Mouse (Mus musculus) Patski (cell line): Measurements from ENCODE around the gene Gm7879. TPM values are rescaled to one million over a fixed set of nuclear protein-coding genes. Genes with fewer than 3 reads are reported as not detected.

ENCODE experiments used
- ATAC-seq: fragments of 100-300 bp; one replicate; pipeline ENCODE4 v1.8.0; 2021
- CTCF ChIA-PET: fragments of 350-600 bp; sonication (Branson Sonifier 250); formaldehyde crosslinking; loops from one replicate; lab custom pipeline; 2022; ENCODE audit warnings: inconsistent platforms; lab: Charles Lee
- POLR2A ChIA-PET: fragments of 350-600 bp; sonication (Branson Sonifier 250); formaldehyde crosslinking; loops from one replicate; lab custom pipeline; 2022; ENCODE audit warnings: antibody characterized with exemption, inconsistent platforms; lab: Charles Lee
- DNase-seq: peaks from one replicate; pipeline ENCODE4 v3.0.0-alpha.2; 2011; ENCODE audit warnings: low read depth, low spot score
- H3K27me3 ChIP-seq: fragments of 371-371 bp; one replicate; pipeline ENCODE4 v1.5.1; 2021
- CTCF ChIP-seq: fragments of 100-300 bp; IDR thresholded peaks from one replicate; pipeline ENCODE4 v1.5.1; 2021
- in situ Hi-C: fragments of 300-500 bp; cut with MboI; formaldehyde crosslinking; loops from 3 replicates; pipeline ENCODE4 v1.11.1; 2018; ENCODE audit warnings: low pct_unique_long_range_greater_than_20kb, mixed read lengths
- polyA plus RNA-seq: library from polyadenylated mRNA; unstranded; gene quantifications from one replicate; pipeline ENCODE4 v1.2.3, GENCODE M21; 2021

Gene Gm7879
- polyA plus RNA-seq, 1 experiment from 2014 or later = 19.7 TPM

- ATAC-seq (no peak), DNase-seq (no peak)
- in situ Hi-C loops = no loop called here
- TF ChIP-seq CTCF = no peak
- POLR2A ChIA-PET = no interaction called here
- no peaks in the 10 kb centered on the region for H3K27me3 ChIP-seq
- CTCF ChIA-PET = interaction anchor here (0.6 to 1.9 kb wide), 2 partner anchors 35 to 486 kb away, joined by 3 to 6 read pairs; no protein-coding TSS in a partner anchor
Observed at GRCm38 (mm10) chr5:43947330-43947977, 34.5 kb downstream of the Gm7879 start.

- ChIA-PET POLR2A (no interaction called here), CTCF (interaction anchor here (0.8 to 2.0 kb wide), 6 partner anchors 15 to 320 kb away, joined by 3 to 13 read pairs (median 5); no protein-coding TSS in a partner anchor)
- ATAC-seq = peak; percentile 57
- no peak for TF ChIP-seq CTCF
- in situ Hi-C loops = no loop called here
- H3K27me3 ChIP-seq = no peaks in the 10 kb centered on the region
- peak; percentile 47 for DNase-seq
Observed at GRCm38 (mm10) chr5:43948111-43948743, 35.3 kb downstream of the Gm7879 start.

GRCm38 (mm10) chr5:43948748-43949275 lies 35.9 kb downstream of the Gm7879 start:
- POLR2A ChIA-PET = interaction anchor here (1.6 kb wide), 1 partner anchor 9 kb away, joined by 4 read pairs; no protein-coding TSS in a partner anchor
- TF ChIP-seq CTCF = no peak
- DNase-seq = peak; percentile 68

GRCm38 (mm10) chr5:43953241-43953640 lies 40.3 kb downstream of the Gm7879 start:
- POLR2A ChIA-PET = interaction anchor here (1.6 kb wide), 1 partner anchor 21 kb away, joined by 3 read pairs; no protein-coding TSS in a partner anchor
- no peaks in the 10 kb centered on the region for H3K27me3 ChIP-seq
- TF ChIP-seq CTCF = no peak
- CTCF ChIA-PET = interaction anchor here (1.1 kb wide), 2 partner anchors 7 to 29 kb away, joined by 3 to 4 read pairs; no protein-coding TSS in a partner anchor
- ATAC-seq (no peak), DNase-seq (peak; percentile 12)
- in situ Hi-C loops = no loop called here

More at GRCm38 (mm10) chr5:43948748-43949275, 35.9 kb downstream of the Gm7879 start:
- peak; percentile 90 for ATAC-seq
- H3K27me3 ChIP-seq = no peaks in the 10 kb centered on the region
- CTCF ChIA-PET = interaction anchor here (0.8 to 2.0 kb wide), 6 partner anchors 15 to 320 kb away, joined by 3 to 13 read pairs (median 5); no protein-coding TSS in a partner anchor
- in situ Hi-C loops = no loop called here

GRCm38 (mm10) chr5:43959884-43960440 lies 47.0 kb downstream of the Gm7879 start:
- CTCF ChIA-PET = interaction anchor here (0.7 to 1.5 kb wide), 2 partner anchors 7 to 23 kb away, joined by 3 to 4 read pairs; no protein-coding TSS in a partner anchor
- in situ Hi-C loops = no loop called here
- DNase-seq (peak; percentile 61), ATAC-seq (peak; percentile 90)
- TF ChIP-seq CTCF = no peak
- POLR2A ChIA-PET = no interaction called here
- H3K27me3 ChIP-seq = no peaks in the 10 kb centered on the region

GRCm38 (mm10) chr5:43961056-43961455 lies 48.1 kb downstream of the Gm7879 start:
- CTCF ChIA-PET = interaction anchor here (1.5 kb wide), 2 partner anchors 8 to 37 kb away, joined by 3 to 4 read pairs; no protein-coding TSS in a partner anchor
- TF ChIP-seq CTCF = no peak
- POLR2A ChIA-PET = no interaction called here
- H3K27me3 ChIP-seq = no peaks in the 10 kb centered on the region
- DNase-seq = no peak
- in situ Hi-C loops = no loop called here
- ATAC-seq = no peak

Other genes with a start within 250 kb of the Gm7879 start
- gene Bst1, start 94.3 kb upstream of the Gm7879 start, polyA plus RNA-seq = 864 TPM
- gene Fbxl5, start 91.5 kb upstream of the Gm7879 start, polyA plus RNA-seq = 91.7 TPM
- 1.6 TPM for gene Cd38, start 44.6 kb upstream of the Gm7879 start, polyA plus RNA-seq
- gene Fgfbp1, start 68.6 kb downstream of the Gm7879 start, polyA plus RNA-seq = 0.08 TPM
- gene Prom1, start 188.9 kb downstream of the Gm7879 start, polyA plus RNA-seq = 120 TPM